Mouse (Mus musculus): ENCODE results near the gene Fam84b.
"Not testable (repeated sequence)": the region's sequence is repeated elsewhere in the genome, so short reads cannot be mapped to it uniquely, and the experiment has no call there.

The Fam84b gene

DNA sequence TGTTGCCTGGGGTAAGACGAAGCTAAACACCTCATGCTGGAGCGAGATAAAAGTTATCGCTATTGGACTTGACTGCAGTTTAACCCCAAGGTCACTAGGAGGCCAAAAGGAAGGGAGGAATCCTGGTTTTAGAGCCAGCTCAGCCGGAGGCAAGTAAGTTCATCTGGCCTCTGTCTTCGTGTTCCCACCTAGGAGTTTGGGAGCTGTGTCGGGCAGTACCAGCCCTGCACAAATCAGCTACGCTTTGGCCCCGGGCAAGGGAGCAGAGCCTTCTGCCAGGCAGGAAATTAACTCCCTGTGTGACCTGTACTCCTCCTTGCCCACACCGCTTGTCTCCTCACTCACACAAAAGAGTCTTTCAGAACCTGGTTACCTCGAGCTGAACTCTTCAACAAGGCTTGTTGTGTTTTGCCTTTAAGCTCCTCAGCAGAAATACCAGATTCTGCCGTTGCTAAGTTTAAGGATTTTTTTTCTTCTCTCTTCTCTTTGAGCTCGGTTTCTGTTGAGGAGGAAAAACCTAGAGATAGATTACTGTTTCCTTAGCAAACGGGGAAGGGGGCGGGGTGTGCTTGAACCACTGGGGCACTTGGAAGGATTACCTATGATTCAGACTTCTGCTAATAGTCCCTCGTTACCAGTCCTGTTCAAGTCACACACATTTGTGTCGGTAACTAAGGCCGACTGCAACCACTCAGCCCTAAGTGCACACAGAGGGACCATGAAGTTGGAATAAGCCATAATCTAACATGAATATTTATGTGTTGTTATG is at the start of gene Fam84b:
Gene Fam84b (minus strand): TSS at position 548 of the 769 bp plus-strand sequence.
- DNase-seq (ENCODE audit: low read depth, low spot score), result no peak

DNA sequence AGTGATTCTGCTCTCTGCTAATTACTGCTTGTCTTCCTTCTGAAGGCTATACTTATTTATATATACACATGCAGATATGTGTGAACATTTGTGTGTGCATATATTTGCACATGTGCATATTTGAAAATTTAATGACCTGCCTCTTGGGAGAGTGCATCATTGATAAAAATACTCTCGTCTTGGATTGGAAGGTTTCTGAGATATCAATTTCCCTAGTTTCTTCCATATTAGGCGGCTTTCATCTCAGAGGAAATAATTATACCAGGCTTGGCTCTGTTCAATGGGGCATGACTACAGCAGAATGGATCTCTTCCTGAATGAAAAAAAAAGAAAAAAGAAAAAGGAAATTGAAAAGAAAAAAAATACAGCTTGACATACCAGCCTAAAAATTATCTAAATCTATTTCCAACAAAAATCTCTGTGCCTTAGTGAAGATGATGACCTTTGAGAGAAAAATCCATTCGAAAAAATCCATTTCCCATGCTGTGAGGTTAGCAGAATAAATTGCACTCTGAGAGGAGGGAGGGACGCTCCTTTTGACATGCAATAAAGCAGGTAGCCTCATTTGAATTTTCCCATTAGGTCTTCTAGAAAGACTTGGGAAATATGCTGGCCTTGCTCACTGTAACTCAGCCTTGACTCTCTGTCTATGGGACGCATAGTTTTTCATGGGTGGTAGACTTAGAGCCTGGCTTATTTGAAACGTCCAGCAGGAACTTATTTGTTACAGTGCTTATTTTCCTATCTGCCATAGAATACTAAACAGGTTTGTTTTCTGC is 44.8 kb upstream of the Fam84b start:
- no peak for DNase-seq (ENCODE audit: low read depth, low spot score)

DNA sequence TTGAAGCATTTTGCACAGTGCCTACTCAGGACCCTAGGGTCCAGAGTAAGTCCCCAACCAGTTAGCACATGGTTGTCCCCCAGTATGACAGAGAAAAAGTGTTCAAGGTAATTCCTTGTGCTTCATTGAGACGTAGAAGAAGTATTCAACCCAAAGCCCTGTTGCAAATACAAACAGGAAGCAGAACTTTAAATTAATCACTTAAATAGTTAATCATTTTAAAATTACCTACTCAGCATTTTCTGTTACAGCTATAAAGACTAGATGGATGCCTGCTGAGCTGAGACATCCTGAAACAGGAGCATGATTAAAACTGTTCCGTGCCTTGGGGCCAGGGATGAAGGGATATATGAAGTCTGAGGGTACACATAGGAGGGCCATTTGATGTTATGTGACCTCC is 42.5 kb upstream of the Fam84b start:
- no peak for DNase-seq (ENCODE audit: low read depth, low spot score)

DNA sequence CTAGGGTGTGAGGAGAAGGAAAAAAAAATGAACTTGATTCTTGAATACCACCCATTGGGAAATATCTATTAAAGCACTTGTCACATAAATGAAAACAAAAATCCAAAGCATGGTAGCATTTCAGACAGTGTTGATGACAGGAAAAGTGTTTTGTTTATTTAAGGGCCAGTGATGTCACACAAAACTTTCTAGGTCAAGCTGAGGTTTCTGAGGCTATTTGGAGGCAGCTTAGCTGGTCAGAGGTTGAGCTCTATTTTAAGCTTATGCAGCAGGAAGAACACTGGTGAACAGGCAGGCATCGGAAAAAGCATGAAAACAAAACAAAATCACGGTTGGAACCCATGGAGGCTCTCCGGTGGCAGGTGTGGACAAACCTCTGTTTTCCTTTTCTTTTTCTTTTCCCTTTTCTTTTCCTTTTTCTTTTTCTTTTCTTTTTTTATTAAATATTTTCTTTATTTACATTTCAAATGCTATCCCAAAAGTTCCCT is 39.4 kb upstream of the Fam84b start:
- no peak for DNase-seq (ENCODE audit: low read depth, low spot score)

DNA sequence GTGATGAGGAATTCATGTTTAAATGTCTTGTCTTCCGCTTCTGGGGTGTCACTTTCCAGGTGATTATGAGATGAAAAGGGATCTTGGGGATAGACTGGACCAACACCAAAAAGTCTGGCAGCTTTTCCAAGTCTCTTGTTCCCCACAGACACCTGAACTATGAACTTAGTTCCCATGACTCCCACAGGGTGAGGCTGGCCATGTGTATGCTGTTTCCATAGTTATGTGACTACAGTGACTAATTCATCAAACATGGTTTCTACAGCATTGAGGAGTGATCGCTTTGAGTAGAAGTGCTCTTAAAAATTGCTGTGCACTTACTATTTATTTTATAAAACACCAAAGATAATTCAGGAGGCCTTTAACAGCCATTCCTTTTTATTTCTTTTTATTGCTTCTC is 35.1 kb upstream of the Fam84b start:
- DNase-seq (ENCODE audit: low read depth, low spot score), result no peak

DNA sequence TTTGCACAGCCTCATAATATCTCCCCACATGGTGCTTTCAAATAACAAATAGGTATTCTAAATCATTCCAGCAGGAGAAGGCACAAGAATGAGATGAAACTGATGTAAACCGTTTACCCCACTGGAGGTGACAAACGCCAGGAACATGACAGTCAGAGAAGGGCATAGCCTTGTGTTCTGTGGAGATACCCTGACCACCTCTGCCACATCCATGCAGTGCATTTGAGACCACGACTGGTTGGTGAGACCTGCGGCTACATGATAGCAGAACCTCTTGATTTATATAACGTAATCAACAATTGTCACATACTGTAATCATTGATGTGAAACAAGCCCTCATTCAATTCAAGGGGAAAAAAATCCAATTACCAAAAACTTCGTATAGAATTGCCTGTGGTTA is 22.1 kb upstream of the Fam84b start:
- no peak for DNase-seq (ENCODE audit: low read depth, low spot score)

DNA sequence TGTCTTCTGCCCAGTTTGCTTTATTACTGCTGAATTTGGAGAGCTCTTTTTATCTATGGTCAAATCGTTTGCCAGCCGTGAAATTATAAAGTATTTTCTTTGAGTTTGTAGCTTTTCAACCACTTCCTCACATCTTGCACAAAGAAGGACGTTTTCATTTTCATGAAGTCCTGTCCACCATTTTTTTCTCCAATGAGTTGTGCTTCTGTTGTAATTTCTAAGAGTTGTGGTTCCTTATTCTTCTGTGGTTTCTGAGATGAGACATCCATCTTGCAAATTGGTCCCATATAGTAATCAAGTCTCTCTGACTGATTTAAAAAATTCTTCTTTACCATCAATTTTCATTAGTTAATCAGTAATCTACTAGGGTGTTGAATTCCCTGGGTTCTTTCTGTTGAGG is 8.8 kb upstream of the Fam84b start:
- DNase-seq (ENCODE audit: low read depth, low spot score), result no peak

DNA sequence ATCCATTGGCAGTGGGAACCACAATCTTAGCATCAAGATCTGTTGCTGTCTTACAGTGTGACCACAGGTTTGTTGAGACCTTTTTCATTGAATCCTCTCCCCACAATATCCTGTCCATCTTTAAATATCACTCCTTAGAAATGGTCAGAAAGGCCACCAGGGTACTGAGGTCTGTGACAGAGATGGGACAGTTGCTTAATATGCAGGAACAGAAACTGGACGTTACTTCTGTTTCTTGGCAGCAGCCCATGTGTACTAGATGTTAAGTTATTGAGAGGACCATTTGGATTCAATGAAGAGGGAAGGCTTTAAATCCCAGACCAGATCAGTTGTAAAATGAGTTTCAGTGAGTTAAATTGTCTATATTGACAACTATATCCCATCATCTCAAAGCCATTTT is 1.5 kb upstream of the Fam84b start:
- DNase-seq (ENCODE audit: low read depth, low spot score), result no peak

DNA sequence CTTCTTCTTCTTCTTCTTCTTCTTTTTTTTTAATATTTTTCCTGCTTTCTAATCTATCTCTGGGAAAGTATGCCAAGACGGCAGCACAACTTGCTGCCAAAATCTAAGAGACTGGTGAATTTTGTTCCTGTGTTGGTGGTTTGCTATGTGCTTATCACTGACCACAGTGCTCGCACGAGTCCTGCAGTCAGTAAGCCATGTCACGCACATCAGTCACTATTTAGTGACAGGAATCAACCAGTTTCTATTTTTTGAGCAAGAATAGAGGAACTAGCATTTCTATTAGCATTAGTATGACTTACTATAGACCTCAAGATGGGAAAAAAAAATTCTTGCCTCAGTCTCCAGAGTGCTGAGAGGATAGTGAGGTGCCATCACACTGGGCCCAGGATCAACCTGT is 573 bp upstream of the Fam84b start:
- DNase-seq (ENCODE audit: low read depth, low spot score), result no peak

DNA sequence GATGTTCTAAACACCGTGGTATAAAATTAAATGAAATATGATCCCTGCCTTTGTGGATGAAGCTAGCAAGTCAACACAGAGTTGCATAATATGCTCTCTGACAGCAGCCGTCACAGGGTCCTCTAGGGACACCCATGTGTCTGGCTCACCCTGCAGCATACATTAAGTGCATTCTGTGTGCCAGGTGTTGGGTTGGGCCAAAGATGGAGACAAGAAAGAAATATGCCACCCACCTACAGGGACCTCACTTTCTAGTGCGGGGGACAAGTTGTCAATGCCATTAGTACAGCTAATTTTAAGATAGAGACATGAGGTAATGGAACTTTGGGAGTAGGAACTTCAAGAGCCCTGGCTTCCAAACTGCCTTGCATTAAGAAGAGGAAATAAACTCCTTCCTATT is 4.9 kb downstream of the Fam84b start:
- DNase-seq (ENCODE audit: low read depth, low spot score), result no peak

DNA sequence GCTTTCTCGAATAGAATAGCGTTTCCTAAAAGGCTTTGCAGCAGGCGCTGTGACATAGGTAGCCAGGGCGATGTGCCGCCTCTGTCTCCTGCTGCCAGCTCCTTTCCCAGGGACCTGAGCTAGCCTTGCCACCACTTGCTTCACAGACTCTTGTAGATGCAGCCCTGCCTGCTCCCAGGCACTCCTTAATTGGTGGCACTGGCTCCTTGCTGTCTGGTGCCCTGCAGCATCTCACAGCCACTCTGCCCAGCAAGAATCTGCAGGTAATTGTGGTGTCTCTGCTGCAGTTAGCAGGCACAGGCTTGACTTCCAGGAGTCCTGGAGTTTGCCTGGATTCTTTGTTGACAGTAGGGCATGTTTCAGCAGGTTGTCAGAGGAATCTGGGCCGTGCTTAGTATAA is 7.3 kb downstream of the Fam84b start:
- no peak for DNase-seq (ENCODE audit: low read depth, low spot score)

DNA sequence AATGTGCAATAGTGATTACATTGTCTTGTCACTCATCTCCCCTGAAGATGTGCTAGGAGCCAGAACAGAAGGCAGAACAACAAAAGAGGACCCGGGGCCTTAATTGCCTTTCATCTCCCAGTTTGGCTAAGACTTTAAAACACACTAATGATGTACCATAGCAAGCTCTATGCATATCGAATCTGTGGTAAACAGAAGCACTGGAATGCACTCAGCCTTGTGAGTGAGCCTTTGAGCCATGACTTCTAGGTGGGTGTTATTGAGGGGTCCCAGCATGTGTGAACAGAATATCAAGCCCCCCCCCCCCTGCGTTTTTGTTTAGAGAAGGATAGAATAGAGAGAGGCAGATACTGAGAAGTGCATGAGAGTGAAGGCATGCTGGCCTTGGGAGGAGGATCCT is 7.7 kb downstream of the Fam84b start:
- DNase-seq (ENCODE audit: low read depth, low spot score), result no peak

DNA sequence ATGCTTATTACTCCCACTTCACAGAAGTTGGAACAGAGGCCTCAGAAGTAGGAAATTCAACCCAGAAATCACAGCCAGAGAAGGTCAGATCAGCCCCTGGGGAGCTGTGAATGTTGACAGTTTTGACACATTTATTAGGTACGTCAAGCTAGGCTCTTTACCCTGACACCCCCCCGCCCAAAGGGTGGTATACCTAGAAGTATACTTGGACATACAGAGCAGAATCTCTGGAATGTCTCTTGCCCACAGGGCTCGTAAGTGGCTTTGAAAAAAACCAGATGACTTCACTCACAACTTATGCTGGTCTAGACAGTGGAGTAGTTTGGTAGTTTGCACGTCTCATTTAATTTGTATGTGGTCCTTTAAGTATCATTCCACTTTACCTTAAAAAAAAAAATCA is 11.8 kb downstream of the Fam84b start:
- DNase-seq (ENCODE audit: low read depth, low spot score), result no peak

DNA sequence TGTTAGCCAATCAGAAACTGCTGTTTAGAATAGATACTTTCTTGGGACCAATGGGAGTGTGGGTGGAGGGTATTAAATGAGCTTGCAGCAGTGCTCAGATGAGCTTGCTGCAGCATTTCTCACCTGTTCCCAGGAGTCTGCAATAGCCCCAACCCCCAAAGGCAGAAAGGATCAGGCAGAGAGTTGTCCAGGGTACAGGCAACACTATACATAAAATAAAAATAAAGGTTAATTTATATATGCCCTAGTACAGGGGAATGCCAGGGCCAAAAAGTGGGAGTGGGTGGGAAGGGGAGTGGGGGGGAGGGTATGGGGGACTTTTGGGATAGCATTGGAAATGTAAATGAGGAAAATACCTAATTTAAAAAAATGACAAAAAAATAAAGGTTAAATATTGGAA is 12.3 kb downstream of the Fam84b start:
- not testable (repeated sequence) for DNase-seq (ENCODE audit: low read depth, low spot score)

DNA sequence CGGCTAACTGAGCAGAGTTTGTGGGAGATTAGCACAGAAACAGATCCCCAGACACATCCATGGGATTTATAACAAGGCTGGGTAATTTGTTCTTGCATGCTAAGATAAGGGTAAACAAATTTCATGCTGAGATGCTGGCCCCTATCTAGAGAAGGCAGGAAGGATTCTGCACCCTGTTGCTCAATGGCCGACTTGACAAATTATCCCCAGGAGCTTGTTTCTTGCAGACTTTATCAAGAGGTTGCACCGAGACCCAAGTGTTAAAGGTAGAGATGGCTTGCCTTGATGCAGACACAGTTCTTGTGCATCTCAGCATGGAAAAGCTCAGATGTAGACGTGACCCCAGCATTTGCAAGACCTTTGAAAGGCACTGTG is 13.3 kb downstream of the Fam84b start:
- DNase-seq (ENCODE audit: low read depth, low spot score), result no peak

DNA sequence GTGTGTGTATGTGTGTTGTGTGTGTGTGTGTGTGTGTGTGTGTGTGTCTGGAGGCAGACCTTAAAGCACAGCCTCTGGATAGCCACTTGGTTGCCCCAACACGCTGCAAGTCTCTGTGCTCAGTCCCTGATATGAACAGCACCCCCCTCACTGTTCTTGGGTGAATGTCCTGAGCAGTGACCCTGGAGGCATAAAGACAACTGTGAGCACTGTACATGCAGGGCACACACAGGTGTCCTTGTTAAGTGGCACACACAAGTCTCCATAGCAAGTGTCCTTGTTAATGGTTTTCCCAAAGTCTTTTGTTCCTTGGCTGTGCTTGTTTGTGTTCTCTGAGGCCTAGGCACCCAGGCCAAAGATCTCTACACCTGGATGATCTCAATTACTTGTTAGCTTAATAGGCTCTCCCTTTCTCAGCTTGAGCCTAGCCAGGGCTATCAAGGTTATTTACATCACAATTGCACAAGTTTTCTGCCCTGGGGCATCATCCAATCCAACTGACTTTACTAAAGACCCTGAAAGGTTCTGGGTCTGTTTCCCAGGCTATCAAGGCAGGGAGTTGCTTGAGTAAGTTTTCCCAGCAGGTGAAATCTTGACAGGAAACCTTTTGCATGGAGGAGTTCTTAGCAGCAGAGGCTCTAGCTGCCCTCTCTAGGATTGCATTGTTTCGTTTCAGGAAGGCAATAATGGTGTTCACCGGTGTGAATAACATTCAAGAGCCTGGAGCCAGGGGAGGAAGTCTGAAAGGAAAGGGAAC is 13.9 kb downstream of the Fam84b start:
- no peak for DNase-seq (ENCODE audit: low read depth, low spot score)

DNA sequence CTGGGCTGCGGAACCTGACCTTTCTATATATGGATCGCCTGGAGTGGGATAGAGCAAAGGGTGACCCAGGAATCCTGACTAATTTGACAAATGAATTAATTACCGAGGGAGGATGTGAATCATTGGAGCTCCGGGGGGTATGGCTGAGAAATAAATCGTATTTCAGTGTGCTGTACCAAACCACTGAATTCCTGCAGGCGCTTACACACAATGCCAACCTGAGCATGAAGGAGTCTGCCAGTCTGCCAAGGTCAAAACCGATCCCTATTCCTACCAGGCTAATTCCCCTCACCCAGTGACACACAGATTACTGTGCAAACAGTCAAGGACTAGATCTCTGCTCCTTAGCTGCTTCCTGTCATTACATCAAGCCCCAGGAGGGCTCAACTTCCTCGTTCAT is 15.4 kb downstream of the Fam84b start:
- no peak for DNase-seq (ENCODE audit: low read depth, low spot score)

DNA sequence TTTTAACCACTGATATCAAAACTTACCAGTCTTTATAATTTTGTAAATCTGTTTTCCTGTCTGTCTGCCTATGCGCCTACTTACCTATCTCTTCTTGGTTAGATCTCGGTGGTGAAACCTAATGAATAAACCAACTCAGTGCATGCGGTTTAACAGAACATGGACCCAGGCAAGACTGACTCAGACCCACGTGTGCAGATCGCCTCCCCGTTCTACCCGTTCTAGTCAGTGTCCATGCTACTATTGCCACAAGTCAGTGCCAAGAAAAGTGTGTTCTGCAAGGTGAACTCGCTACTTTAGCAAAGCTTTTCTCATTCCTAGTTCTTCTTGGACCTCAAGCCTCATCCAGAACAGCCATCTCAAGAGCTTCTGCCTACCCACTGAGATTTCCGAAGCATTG is 15.9 kb downstream of the Fam84b start:
- DNase-seq (ENCODE audit: low read depth, low spot score), result no peak

DNA sequence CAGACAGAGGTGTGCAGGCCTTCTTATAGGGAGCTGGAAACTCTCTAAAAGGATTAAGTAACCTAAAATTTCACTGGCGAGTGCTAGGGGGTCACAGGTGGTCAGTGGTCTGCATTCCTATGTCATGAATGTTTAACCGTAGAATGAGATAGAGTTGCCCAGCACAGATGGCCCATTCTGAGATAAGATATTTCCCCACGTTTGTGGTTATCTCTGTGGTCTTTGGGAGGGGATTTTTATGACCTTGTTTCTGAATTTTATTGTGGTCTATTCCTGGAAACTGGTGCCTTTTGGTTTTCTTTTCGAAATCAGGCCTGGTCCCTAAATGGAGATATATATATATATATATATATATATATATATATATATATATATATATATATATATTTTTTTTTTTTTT is 17.3 kb downstream of the Fam84b start:
- DNase-seq (ENCODE audit: low read depth, low spot score), result no peak

DNA sequence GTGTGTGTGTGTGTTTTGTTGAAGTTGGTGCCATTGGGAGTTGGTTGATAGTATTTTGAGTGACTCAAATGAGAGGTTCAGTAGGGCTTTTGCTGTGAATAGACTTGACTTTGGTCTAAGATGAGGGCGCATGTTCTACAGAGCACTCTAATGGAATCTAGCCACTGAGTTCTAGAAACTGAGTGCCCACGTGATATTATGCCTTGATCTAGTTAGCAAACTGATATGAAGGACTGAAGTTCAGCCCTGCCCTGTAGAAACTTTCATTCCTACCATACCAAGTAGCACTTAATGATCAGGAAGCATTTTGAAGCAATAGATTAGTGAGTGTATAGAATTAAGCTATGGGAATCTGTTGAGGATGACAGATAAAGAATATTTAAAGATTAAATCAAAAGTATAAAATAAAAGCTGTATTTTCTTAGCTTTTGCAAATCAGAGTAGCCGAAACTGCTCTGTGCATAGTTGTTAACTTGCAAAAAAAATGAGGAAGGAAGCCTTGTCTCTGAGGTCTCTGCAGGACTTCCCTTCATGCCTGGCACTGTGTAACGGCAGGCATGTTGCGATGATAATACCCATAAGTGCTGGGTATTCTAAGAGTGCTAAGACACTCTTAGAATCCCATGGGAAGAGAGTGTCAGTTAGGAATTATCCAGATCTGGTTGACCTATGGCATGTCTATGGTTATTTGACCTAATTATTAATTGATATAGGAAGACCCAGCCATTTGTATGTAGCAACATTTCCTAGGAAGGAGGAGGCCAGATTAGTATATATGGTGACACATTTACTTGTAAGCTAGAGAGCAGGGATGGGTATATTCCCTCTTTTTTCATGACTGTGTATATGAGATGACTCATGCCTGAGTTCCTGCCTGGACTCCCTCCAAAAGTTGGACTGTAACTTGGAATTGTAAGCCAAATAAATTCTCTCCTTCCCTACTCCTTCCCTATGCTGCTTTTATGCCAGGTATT is 18.7 kb downstream of the Fam84b start:
- DNase-seq (ENCODE audit: low read depth, low spot score), result no peak

Data from A20 (cell line).